Mouse (Mus musculus): ENCODE measurements around the gene Gm8206. TPM values are rescaled to one million over a fixed set of nuclear protein-coding genes. Genes with fewer than 3 reads are reported as not detected.

Gene Gm8206
- total RNA-seq (2023), result not detected

DNA sequence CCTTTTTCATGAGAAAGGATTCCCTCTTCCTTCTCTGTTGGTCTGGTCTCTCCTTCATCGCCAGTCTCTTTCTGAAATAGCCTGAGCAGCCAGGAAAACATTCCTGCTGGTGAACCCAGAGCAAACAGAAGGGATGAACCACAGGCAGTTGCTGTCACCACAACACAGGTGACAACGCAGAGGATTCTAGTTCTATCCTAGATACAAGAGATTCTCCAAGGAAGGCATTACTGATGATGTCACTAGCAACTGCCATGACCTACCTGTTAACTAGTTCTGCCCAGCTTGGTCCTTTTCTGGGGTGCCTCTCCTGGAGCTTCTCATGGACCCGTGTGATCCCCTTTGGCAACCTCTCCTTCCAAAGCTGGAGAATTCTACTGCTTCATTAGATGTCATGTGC, at the start of gene Gm8206:
Gm8206 (minus strand) TSS at position 101 of the 400 bp plus-strand sequence.

GRCm38 (mm10) chr14:6125707-6126106, 32.0 kb upstream of the Gm8206 start, which contains the start of gene Gm3476:
Gene Gm3476 (minus strand): TSS chr14:6125807.

DNA sequence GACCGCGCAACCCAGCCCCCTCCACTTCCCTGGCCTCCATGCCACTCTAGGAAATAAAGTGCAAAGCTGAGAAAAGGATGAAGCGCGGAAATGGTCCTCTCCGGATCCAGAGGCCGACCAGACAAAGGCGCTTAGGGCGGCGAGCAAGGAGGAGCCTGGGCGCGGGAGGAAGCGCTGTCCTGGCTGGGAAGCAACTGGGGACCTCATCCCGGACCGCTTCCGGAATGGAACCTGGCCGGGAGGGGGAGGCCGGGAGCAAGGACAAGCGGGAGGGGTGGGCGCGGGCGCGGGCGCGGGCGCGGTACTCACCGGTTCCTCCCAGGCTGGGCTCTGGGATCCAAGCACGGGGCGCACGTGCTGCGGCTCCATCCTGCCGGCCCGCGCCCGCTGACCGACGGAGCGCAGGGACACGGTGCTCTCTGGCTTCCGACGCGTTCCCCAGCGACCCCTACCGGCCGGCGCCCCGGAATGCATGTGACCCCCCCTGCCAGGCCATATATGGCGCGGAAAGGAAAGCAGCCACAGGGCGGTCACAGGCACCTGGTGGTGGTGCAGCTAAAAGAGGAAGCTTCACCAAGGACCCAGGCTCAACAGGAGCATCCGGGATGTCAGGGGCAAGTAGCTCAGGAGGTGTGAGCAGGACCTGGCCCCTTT, 14.7 kb upstream of the Gm8206 start, which contains the start of gene Gm3468:
Gm3468 (minus strand) TSS at position 394 of the 654 bp plus-strand sequence.

GRCm38 (mm10) chr14:6058167-6058566, 35.6 kb downstream of the Gm8206 start, which contains the start of gene Gm6337:
Gene Gm6337 (minus strand): TSS chr14:6058267.

DNA sequence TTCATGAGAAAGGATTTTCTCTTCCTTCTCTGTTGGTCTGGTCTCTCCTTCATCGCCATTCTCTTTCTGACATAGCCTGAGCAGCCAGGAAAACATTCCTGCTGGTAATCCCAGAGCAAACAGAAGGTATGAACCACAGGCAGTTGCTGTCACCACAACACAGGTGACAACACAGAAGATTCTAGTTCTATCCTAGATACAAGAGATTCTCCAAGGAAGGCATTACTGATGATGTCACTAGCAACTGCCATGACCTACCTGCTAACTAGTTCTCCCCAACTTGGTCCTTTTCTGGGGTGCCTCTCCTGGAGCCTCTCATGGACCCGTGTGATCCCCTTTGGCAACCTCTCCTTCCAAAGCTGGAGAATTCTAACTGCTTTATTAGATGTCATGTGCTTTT, 114.7 kb downstream of the Gm8206 start, which contains the start of gene Gm3453:
Gm3453 (minus strand) TSS at position 101 of the 400 bp plus-strand sequence.

Other genes starting within 250 kb of the Gm8206 start
- gene Gm8237, start 213.6 kb downstream of the Gm8206 start, total RNA-seq (2023), result not detected
- not detected for gene Gm3248, start 132.2 kb downstream of the Gm8206 start, total RNA-seq (2023)
- not detected for gene Gm3453, start 114.8 kb downstream of the Gm8206 start, total RNA-seq (2023)
- not detected for gene Gm6337, start 35.7 kb downstream of the Gm8206 start, total RNA-seq (2023)
- gene Gm3468, start 14.7 kb upstream of the Gm8206 start, total RNA-seq (2023), result not detected
- gene Gm3476, start 31.9 kb upstream of the Gm8206 start, total RNA-seq (2023), result not detected
- gene Gm21560, start 125.3 kb upstream of the Gm8206 start, total RNA-seq (2023), result not detected
- gene Gm3411, start 193.3 kb upstream of the Gm8206 start, total RNA-seq (2023), result not detected
- gene Gm21103, start 210.9 kb upstream of the Gm8206 start, total RNA-seq (2023), result not detected
- not detected for gene Gm3618, start 249.7 kb upstream of the Gm8206 start, total RNA-seq (2023)